In genomic region chr12:35668716-35669115, GRCm38 (mm10) we compare ENCODE assay signal across 18 mouse cellular contexts.
"Had no signal": no experiment of that assay in that cellular context is flagged by ENCODE, and none has a peak within 500 bp of the region (broad histone marks: within the 10 kb centered on the region; RNA-seq: fewer than 3 reads in every experiment).

No protein-coding gene starts in this region.

- H3K4me1 ChIP-seq: midbrain, embryonic 10.5 days; midbrain, embryonic 12.5 days; neural tube, embryonic 13.5 days; neural tube, embryonic 15.5 days had no signal

- H3K27me3 ChIP-seq: midbrain, embryonic 12.5 days; neural tube, embryonic 13.5 days; neural tube, embryonic 15.5 days had no signal

- ATAC-seq: midbrain, embryonic 16.5 days had no signal

- H3K4me2 ChIP-seq: lung, embryonic 14.5 days; midbrain, embryonic 12.5 days; neural tube, embryonic 13.5 days; neural tube, embryonic 15.5 days had no signal

- H3K9ac ChIP-seq: lung, embryonic 14.5 days; midbrain, embryonic 12.5 days; neural tube, embryonic 13.5 days; neural tube, embryonic 15.5 days had no signal

- H3K4me3 ChIP-seq: midbrain, embryonic 10.5 days; midbrain, embryonic 12.5 days; myocyte; neural tube, embryonic 13.5 days; neural tube, embryonic 15.5 days had no signal

- H3K36me3 ChIP-seq: midbrain, embryonic 10.5 days; midbrain, embryonic 12.5 days; neural tube, embryonic 13.5 days; neural tube, embryonic 15.5 days had no signal

- DNase-seq: lung, embryonic 14.5 days; lung, postnatal 10 days; lung, postnatal 4 days; midbrain, embryonic 14.5 days; retina, postnatal 1 day; right cerebral cortex, adult 18-20 months; right cerebral cortex, postnatal 25 days; right cerebral cortex, postnatal 4 days; spleen, adult 18-20 months; thymus, adult 18-20 months; thymus, postnatal 14 days; thymus, postnatal 36 days had no signal

- H3K27ac ChIP-seq: midbrain, embryonic 10.5 days; midbrain, embryonic 12.5 days; neural tube, embryonic 13.5 days; neural tube, embryonic 15.5 days had no signal

- H3K9me3 ChIP-seq: midbrain, embryonic 10.5 days; midbrain, embryonic 12.5 days; neural tube, embryonic 13.5 days; neural tube, embryonic 15.5 days had no signal
